Mouse (Mus musculus): Measurements from ENCODE around the gene Zfp296. TPM values are rescaled to one million over a fixed set of nuclear protein-coding genes. Genes with fewer than 3 reads are reported as not detected.

Zfp296 gene
- total RNA-seq, 2 experiments from 2014 or later, result 3.9 to 4.2 TPM

DNA sequence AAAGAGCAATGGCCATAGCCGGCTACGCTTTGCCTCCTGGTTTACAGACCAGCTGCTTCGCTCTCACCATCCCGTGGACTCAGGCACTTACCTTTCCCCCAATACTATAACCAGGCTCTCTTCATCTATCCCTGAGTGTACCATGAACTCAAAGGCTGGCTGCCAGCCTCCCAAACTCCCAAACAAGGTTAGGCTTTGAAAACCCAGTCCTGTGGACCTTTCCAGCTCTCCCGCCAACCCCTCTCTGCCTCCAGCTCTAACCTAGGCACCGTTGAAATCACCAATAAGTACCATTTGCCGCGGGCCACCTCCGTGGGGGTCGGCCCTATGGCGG lies 15.7 kb upstream of the Zfp296 start:
- ATAC-seq (replicated peaks; ENCODE audit: low FRiP score, low TSS enrichment, poor library complexity, severe bottlenecking), result no peak

DNA sequence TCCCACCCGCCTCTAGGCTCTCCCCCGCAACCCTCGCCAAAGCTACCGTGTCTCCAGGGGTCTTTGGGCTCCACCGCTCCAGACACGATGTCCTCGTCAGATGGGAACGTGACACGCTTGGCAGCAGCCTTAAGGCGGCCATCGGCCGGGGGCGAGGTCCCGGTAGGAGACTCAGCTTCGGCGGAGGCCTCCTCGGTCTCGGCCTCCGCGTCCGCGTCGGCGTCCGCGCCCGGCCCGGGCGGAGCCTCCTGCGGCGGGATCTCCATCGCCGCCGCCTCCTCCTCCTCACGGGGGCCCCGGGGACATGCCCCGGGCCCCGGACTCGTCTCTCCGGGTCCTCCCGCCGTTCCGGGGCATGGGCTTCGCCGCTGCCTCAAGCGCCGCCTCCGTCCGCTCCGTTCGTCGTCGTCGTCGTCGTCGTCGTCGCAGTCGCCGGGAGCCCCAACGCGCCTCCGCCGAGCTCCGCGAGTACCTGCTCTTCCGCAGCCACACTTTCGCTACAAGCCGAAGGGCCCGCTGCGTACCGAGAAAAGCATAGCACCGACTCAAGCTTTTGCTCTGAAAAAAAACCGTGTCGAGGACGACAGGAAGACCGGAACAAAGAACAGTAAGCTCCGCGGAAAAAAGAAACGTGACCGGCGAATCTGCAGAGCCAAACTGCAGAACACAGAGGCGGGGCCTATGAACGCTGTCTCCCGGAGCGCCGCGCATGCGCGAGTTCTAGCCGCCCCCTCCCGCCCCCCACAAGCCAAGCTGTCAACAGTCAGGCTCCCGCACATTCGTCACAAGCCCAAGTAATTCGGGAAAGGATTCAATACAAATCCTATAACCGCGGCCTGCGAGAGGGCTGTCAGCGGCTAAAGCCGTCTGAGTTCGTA lies 15.1 kb upstream of the Zfp296 start:
- ATAC-seq (replicated peaks; ENCODE audit: low FRiP score, low TSS enrichment, poor library complexity, severe bottlenecking), result peak; percentile 61

DNA sequence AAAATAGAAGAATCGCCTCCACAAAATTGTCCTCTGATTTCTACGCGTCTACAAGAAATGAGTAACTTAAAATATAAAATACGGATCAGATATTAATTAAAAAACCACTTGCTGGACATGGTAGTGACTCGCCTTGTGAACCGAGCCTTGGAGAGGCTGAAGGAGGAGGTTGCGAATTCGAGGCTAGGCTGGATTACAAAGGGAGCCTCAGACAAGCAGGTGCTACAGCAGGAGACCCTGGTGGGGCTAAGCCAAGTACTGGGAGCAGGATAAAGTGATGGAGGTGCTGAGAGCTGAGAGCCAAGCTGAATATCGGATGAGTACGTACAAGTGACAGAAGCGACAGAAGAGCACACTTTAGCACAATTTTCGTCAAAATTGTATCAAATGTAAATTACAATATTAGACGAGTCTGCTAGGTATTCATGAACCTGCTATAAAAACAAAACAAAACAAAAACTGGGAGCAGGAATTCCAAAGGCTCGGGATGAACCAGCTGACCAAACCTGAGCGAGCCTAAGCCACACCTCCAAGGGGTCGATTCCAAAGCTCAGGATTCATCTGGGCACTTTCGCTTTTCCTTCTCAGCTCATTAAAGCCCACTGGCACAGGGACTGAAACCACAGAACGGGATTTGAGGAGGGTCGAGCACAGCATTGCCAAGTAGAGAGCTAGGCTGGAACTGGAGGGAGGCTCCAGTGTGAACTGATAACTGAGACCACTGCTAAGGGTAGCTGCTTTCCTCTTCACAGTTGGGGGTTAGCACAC lies 14.3 kb upstream of the Zfp296 start, which contains the start of gene Ppp1r37:
TSS of gene Ppp1r37 (minus strand) at position 434 of the 768 bp plus-strand sequence.
- ATAC-seq (replicated peaks; ENCODE audit: low FRiP score, low TSS enrichment, poor library complexity, severe bottlenecking), result no peak

DNA sequence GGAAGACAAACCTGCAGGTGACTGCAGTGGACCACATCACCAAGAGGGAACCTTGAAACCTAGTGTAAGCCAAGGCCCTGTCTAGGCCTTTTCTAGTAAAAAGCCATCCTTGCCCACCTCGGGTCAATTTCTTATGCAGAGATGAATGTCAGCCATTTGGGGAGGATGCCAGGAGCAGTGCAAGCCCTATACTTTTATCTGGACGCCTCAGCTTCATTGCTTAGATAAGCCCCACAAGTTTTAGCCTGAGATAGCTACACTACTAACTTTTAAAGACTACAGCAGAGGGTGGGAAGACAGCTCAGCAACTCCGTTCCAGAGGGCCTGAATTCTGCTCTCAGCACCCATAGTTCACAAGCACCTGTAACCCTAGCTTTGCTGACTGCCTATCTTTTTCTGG lies 13.2 kb upstream of the Zfp296 start:
- ATAC-seq (replicated peaks; ENCODE audit: low FRiP score, low TSS enrichment, poor library complexity, severe bottlenecking), result peak; percentile 73

DNA sequence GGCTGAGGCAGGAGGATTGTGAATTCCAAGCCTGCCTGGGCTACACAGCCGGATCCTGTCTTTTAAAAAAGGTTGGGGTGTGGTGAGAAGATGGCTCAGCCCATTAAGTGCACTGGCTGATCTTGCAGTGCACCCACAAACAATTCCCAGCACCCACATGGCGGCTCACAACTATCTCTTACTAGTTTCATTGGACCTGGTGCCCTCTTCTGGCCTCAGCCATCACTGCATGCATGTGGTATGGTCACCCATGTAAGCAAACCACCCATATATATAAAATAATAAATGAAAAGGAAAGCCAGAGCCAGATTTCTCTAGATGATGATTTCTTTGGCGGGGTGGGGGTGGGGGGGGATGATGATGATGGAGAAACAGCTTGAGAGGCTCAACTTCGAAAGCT lies 12.6 kb upstream of the Zfp296 start:
- no peak for ATAC-seq (replicated peaks; ENCODE audit: low FRiP score, low TSS enrichment, poor library complexity, severe bottlenecking)

DNA sequence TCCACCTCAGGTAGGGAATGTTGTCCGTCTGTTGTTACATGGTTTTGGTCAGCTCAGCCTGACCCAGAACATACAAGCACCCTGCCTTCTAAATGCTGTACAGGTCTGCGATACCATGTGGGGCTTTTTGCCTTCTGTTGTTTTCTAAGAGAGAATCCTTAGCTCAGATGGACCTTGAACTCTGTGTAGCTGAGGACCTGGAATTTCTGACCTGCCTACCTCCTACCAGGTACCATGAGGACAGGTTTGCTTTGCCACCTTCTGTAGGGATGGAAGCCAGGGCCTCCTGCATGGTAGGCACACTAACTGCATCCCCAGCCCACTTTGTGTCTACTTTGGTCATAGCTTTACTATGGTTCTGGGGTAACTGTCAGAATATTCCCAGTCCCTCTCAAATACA lies 11.3 kb upstream of the Zfp296 start:
- ATAC-seq (replicated peaks; ENCODE audit: low FRiP score, low TSS enrichment, poor library complexity, severe bottlenecking), result no peak

DNA sequence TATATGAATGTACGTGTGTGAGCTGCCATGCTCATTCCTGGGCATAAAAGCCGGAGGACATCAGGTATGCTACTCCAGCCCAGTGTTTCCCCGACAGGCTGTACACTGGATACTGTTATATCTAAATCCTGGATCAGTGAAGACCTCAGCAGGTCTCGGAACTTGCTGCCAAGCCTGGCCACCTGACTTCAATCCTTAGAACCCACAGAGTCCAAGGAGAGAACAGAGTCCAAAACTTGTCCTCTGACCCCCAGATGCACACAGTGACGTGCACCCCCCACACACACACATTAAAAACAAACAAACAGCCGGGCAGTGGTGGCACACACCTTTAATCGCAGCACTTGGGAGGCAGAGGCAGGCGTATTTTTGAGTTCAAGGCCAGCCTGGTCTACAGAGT lies 9.7 kb upstream of the Zfp296 start:
- no peak for ATAC-seq (replicated peaks; ENCODE audit: low FRiP score, low TSS enrichment, poor library complexity, severe bottlenecking)

DNA sequence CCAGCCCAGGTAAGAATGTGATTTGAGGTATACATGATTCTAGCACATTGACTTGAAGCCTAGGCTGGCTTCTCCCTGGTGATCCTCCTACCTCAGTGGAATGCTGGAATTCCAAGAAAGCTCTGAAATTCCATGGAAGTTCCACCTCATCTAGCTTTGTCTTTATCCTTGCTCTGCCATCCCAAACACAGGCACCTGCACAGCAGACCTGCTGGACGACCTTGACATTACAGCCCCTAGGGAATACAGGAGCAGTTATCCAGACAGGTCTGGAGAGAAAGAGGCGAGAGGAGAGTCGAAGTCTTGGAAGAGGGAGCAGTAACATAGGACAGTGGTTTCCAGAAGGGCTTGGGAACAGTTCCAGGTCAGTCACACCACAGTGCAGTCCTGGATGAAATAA lies 7.4 kb upstream of the Zfp296 start:
- no peak for ATAC-seq (replicated peaks; ENCODE audit: low FRiP score, low TSS enrichment, poor library complexity, severe bottlenecking)

DNA sequence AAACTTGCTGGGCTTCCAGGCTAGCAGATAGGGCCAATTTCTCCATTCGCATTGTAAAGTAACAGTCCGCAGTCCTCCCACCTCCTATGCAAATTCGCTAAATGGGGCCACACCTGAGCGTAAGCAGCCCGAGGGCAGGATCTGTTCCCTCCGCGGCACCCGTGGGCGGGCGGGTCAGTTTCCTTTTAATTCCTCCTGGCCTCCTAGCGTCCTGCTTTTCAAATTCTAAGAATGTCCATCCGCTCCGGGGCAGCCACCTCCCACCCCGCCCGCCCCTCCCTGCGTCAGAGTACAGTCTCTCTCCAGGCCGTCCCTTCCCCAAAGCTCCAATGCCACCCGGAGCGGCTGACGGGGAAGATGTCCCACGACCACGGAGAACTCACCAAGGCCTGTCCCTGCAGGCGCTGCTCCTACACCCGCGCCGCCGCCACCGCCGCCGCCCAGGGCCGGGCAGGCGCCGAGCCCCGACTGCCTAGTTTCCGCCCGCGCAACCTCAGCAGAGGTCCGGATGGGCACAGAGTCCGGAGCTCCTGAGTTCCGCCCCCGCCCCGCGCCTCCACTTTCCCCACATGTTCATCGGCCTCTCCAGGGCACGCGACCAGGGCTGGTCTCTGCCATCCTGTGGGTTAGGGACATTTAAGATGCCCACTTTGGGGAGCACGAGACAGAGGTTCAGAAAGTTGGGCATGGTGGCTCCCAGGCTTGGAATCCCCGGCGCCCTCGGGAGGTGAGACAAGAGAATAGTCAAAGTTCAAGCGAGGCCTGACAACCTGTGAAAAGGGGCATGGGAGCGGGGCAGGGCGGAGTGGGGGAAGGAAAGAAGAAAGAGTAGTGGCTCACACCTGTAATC lies 3.9 kb upstream of the Zfp296 start:
- ATAC-seq (replicated peaks; ENCODE audit: low FRiP score, low TSS enrichment, poor library complexity, severe bottlenecking), result peak; percentile 64

DNA sequence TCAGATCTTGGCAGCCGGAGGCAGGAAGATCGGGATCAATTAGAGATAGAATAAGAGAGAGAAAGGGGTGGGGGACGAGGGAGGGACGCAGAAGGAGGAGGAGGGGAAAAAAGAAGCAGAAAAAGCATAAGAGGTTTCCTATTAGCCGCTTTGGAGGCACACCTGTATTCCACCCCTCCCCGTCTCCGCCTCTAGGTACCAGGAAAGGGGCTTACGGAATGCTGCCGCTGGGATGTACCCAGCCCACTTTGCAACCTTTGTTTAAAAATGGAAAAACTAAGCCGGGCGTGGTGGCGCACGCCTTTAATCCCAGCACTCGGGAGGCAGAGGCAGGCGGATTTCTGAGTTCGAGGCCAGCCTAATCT lies 3.3 kb upstream of the Zfp296 start:
- no peak for ATAC-seq (replicated peaks; ENCODE audit: low FRiP score, low TSS enrichment, poor library complexity, severe bottlenecking)

DNA sequence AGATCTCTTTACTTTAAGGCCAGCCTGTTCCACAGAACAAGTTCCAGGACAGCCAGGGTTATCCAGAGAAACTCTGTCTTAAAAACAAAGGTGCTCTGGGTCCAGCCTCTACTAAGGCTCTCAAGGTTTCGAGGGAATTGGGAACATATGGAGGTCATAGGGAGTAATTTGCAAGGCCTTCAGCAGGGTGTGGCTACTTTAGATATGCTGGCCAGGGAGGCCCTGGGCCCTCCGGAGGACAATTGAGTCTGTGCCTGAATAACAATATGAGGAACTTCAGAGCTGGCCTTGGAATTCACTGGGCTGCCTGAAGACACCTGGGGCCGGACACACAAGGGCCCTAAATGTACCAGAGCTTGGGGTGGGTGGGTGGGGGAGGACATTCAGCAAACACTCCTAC lies 1.5 kb upstream of the Zfp296 start:
- no peak for ATAC-seq (replicated peaks; ENCODE audit: low FRiP score, low TSS enrichment, poor library complexity, severe bottlenecking)

DNA sequence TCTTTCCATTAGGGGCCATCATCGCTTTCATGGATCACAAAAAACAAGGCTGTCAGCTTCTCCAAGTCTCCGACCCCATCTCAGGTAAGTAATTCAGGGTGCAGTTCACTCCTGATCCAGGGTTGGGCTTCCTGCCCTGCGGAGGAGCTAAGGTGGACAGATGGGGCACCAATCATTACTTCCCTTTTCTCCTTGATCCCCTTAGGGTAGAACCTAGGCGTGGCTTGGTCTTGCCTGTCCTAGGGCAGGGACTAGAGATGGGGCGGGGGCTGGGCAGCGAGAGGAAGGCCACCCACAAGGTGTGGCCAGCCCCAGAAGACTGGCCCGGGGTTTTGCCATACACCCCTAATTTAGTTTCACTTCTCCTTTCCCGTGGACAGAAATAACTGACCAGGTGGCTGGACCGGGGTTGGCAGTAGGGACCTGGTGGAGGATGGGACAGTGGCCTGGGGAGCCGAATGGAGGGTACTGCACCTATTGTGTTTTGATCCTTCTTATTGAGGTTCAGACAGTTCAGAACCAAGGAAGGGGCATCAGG lies 859 bp downstream of the Zfp296 start:
- peak; percentile 58 for ATAC-seq (replicated peaks; ENCODE audit: low FRiP score, low TSS enrichment, poor library complexity, severe bottlenecking)

DNA sequence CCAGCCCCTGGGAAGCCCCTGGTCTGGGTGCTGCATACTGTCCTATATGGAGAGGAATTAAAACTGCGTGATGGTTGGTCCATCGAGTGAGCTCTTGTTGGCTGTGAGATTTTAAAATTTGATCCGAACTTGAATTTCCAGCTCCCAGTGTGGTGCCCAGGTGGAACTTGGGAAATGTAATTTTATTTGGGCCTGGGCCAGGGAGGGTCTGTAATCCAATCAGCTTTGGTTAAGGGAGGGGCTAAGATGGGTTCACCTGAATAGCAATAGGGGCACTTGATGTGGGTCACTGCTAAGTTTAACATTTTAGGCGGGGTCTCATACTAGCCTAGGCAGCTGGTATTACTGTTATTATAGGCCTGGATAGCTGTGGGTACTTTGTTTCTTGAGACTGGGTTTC lies 1.3 kb downstream of the Zfp296 start:
- ATAC-seq (replicated peaks; ENCODE audit: low FRiP score, low TSS enrichment, poor library complexity, severe bottlenecking), result no peak

DNA sequence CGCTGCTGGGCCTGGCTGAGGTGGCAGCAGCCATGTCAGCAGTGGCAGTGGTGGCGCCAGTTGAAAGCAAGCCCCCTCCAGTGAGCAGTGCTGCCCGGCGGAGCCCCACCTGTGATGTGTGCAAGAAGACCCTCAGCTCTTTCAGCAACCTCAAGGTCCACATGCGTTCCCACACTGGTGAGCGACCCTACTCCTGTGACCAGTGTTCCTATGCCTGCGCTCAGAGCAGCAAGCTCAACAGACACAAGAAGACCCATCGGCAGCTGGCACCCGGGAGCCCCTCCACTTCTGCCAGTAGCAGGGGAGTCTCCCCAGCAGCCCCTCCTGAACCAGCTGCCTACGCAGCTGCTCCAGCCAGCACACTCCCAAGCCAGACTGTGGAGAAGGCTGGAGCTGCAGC lies 2.7 kb downstream of the Zfp296 start:
- no peak for ATAC-seq (replicated peaks; ENCODE audit: low FRiP score, low TSS enrichment, poor library complexity, severe bottlenecking)

DNA sequence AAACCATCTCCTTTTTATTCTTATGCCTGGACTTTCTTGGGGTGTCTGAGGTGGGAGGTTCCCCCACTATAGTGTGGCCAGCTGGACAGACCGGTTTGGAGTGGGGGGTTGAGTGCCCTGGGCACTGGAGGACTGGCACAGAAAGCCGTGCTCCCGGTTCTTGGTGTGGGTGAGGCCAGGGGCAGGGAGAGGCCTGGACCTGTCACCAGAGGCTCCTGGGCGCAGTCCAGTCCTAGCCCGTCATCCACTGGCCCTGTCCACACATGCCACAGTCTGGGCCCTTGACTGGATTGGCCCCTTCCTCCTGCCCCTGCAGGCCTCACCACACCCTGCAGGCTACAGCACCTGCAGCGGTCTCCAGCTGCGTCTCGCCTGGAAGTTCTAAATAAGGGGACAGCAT lies 3.5 kb downstream of the Zfp296 start:
- ATAC-seq (replicated peaks; ENCODE audit: low FRiP score, low TSS enrichment, poor library complexity, severe bottlenecking), result no peak

DNA sequence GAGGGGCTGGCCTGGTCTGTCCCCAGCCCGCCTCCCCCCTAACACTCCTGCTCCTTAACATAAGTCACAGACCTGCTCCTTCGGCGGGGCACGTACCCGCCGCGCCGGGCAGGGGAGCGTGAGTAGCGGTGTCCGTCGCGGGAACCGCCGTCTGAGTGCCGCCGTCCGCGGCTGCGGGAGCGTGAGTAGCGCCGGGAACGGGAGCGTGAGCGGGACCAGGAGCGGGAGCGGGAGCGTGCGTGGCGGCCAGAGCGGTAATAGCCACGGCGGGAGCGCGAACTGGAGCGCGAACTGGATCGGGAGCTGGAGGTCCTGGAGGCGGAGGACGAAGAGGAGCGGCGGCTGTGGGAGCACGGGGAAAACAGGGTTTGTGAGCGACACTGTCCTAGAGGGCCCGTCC lies 9.2 kb downstream of the Zfp296 start:
- no peak for ATAC-seq (replicated peaks; ENCODE audit: low FRiP score, low TSS enrichment, poor library complexity, severe bottlenecking)

DNA sequence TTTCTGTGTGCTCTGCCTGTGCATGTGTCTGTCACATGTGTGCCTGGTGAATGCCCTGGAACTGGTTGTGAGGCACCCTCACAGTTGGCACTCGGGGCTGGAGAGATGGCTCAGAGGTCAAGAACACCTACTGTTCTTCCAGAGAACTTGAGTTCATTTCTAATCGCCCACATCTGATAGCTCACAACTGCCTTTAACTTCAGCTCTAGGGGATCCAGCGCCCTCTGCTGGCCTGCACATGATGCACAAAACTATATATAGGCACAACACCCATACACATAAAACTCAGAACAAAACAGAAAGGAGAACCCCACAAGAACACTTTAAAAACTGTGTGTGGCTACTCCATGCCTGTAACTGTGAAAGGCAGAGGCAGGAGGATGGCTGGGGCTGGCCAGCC lies 12.1 kb downstream of the Zfp296 start:
- peak; percentile 46; the same call in 1 of the 2 replicates for ATAC-seq (replicated peaks; ENCODE audit: low FRiP score, low TSS enrichment, poor library complexity, severe bottlenecking)

DNA sequence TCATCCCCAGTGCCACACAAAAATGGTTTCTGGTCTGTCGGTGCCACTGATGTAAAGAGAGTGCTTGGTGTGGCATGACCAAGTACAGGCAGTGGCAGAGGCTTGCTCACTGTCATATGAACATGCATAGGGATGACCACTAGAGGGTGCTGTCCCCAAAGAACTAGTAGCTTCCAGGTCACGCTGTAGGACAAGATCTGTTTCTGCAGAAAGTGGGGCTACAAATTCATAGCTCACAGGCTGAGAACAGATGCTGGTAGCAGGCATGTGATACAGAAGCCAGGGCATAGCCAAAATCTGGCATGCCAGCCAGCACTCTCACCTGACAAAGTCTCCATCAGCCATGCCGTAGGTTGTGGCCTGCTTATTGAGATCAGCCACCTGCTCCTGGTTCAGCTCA lies 12.8 kb downstream of the Zfp296 start:
- peak; percentile 73 for ATAC-seq (replicated peaks; ENCODE audit: low FRiP score, low TSS enrichment, poor library complexity, severe bottlenecking)

DNA sequence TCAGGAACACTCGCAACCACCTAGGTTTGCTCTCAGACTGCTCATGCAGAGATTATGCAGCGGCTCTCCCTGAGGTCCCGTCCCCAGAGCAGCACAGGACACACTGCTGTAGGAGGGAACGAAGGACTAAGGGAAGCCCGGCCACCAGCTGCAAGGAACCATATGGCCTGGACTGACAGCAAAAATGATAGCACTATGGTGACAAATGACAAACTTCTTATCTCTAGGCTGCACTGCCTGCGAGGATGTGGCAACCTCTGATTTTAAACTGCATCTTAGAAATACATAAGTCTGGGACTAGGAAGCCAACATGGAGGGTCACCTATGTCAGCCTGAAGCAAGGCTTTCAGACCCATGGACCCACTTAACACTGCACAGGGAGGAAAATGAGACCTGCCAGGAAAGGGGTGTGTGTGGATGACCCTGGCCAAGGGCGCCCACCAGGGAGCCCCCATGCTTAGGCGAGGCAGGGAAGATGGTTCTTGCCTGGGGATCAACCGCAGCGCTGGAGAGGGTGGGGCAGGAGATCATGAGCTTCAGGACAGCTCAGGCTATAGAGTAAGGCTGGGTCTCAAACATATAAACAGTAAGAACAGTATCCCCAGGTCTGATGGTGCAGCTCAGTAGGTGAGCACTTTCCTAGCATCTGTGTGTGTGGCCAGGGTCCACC lies 16.1 kb downstream of the Zfp296 start:
- ATAC-seq (replicated peaks; ENCODE audit: low FRiP score, low TSS enrichment, poor library complexity, severe bottlenecking), result peak; percentile 74

All from megakaryocyte-erythroid progenitor cell, adult 5-6 weeks (primary cell).